Mouse (Mus musculus): ENCODE measurements around the gene Ube2s.

DNA sequence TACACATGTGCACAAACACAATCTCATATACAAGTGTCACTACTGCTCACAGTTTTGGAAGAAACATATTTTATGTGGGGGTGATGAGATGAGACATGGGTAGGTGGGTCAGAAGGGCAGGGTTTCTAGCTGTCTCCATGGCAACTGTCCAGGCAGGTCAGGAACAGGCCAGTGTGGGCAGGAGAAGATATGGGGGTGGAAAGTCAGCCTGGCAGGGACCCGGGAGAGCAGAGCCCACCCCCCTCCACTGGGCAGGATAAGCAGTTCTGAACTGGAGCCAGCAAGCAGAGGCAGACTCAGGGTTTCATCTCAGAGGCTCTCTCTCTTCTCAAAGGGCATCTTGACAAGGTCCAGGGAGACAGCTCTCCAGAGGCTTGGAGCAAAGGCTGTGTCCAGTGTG is 25.2 kb upstream of the Ube2s start:
- TF ChIP-seq POLR2A (IDR thresholded peaks at IDR 0.05; ENCODE audit: low read depth, low read length), result no peak
- no peak for TF ChIP-seq CTCF (IDR thresholded peaks at IDR 0.05; ENCODE audit: extremely low read depth, insufficient read length, insufficient replicate concordance, low read depth, low read length)
